Mouse (Mus musculus): ENCODE results near the gene Fam117a.
"Not testable (repeated sequence)": the region's sequence is repeated elsewhere in the genome, so short reads cannot be mapped to it uniquely, and the experiment has no call there.

Gene Fam117a

DNA sequence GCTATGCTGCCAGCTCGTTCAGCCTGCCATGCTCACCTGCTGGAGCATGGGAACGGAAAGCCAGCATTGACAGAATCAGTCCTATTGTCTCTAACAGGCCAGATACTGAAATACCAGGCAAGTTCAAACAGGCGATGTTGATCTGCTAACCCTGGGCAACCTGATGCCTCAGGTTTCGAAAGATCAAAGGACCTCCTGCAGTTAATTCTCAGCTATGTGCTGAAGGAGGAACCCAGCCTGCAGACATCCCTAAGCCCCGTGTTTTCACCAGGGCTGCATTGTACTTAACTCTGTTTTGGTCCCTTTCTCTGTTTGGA is 56.6 kb downstream of the Fam117a start:
- no peak for DNase-seq

- no peak for DNase-seq
These were observed 57.3 kb downstream of the Fam117a start for GRCm38 (mm10) chr11:95394112-95394511.

DNA sequence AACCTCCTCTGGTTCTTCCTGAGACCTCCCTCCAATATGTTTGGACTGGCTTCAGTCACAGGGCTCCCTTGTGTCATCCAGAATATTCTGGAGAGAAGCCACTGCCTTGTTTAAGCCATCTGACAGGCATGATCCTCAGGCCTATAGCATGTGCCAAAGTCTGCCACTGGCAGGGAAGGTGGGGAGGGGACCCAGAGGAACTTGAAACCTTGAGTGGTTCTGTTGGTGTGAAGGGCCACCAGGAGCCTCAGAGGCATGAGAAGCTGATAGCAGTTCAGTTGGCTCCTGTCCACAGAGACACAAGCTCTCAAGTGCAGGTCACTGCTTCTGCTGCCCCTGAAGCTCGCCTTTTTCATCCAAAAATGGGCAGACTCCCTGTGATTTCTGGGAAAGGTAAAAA is 59.7 kb downstream of the Fam117a start:
- no peak for DNase-seq

DNA sequence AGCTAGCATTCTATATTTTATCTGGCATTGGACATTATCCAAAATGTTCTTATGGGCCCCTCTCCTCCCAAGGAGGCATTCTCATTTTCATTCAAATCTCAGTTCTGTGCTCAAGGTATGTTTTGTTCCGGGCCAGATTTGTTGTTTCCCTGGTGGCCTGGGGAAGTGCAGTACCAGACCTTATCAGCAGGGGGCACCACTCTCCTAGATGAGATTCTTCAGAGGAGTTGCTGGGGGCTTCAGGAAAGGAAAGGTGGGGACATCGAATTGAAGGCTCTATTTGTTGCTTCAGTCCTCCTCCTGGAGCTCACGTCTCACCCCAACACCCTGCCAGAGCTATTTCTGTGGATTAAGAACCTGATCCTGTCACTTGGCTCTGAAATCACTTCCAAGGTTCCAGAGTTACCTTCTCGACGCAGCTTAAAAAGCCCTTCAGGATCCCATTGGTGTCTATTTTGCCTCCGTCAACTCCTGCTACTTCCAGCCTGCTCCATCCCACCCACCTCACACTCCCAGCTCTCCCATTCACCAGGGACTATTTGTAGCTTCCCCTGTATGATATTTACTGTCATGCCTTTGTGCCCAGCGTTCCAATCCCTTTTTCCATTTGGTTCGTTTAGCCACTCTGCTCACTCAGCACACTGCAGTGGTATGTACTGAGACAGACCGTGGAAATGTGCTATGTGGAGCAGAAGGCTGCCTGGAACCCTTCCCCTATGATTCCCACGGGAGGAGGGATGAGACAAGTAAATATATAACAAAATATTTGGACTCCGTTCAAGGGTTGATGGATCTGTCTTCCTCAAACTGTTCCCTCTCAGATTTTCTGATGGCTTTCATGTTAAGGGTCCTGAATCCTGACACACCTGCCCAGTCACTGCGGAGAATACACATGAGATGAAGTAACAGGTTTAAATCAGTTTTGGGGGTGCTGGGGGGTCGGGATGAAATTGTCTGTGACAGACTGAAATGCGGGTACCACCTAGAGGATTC is 61.3 kb downstream of the Fam117a start:
- peak; percentile 60 to 68 for DNase-seq

- no peak for DNase-seq
These were observed 62.8 kb downstream of the Fam117a start for GRCm38 (mm10) chr11:95399520-95400020.

GRCm38 (mm10) chr11:95401568-95401967 is 64.8 kb downstream of the Fam117a start:
- no peak for DNase-seq

DNA sequence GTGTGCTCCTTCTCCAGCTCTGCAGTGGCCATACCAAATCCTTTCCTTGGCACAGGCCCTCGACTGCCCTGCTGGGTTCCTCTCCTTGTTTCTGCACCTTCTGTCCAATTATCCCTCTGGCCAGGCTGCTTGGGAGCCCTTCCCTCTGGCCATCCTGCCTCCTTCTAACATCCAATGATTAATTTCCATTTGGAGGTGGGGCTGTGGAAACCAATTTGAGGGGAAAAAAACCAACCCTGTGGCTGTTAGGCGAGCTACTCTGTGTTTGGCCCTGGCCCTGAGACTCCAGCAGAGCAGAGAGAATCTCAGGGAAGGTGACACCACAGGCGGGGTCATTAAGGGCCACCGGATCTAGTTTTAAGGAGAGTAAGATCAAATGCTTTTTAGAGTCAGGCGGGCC is 65.4 kb downstream of the Fam117a start:
- no peak for DNase-seq

DNA sequence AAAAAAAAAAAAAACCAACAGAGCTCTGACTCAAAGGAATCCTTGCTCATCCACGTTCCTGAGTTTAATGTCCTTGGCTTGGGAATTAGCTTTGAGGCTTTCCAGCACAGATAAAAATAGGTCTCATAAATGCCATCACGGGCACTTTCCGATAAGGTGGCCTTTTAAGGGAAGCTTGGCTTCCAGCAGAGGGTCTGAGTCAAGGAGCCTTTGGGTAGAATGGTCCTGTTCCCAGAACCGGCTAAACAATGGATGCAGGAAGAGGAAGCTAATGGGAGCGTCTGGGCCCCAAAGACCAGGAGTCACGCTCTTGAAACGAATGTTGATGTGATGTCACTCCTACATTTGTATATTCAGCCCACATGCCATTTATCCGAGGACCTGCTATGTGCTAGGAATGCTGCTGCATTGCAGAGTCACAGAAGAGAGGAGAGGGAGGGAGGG is 65.9 kb downstream of the Fam117a start:
- DNase-seq = no peak

DNA sequence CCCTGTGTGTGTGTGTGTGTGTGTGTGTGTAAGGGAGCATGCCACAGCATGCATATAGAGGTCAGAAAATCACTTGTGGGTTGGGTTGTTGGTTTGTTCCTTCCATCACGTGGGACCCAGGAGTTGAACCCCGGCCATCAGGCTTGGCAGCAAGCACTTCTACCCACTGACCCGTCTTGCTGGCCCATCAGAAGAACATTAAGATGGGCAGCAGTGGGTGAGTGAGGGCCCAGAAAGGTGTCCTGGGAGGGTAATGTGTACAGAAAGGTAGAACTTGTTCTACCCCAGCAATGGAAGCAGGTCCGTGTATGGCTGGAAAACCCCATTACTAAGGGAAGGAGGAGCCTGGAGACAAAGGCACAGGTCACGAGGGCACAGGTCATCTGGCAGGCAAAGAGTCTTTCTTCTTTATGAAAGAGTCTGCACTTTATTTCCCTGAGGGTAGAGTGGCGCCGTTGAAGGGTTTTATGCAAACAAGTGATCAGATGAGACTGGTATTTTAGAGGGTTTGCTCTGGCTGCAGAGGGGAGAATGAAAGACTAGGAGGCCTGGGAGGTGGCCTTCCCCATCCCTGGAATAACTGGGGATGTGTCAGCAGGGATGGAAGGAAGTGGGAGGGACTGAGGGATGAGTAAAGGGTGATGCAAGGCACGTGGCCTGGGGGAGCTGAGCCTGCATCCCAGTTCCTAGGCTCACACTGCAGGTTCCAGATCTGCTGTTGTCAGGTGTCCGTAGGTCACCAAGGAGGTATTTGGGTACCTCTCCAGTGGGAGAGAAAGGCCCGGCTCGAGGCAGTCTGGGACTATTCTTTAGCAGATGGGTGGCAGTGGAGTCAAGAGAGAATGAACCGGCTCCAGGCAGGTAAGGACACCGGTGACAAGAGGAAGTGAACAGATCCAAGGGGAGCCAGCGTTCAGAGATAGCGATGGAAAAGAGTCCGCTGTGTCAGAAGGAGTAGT is 66.8 kb downstream of the Fam117a start:
- DNase-seq = peak in 1 of 2 experiments; percentile 37

- no peak for DNase-seq
These were observed 69.0 kb downstream of the Fam117a start for GRCm38 (mm10) chr11:95405771-95406170.

DNA sequence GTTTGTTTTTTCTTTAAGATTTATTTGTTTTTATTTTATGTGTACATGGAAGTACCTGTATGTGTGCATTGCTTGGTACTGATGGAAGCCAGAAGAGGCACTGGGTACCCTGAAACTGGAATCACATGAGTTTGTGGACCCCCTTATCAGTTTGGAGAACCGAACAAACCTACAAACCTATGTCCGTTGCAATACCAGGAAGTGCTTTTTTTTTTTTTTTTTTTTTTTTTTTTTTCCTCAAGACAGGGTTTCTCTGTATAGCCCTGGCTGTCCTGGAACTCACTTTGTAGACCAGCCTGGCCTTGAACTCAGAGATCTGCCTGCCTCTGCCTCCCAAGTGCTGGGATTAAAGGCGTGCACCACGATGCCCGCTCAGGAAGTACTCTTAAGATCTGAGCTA is 69.6 kb downstream of the Fam117a start:
- DNase-seq = not testable (repeated sequence)

DNA sequence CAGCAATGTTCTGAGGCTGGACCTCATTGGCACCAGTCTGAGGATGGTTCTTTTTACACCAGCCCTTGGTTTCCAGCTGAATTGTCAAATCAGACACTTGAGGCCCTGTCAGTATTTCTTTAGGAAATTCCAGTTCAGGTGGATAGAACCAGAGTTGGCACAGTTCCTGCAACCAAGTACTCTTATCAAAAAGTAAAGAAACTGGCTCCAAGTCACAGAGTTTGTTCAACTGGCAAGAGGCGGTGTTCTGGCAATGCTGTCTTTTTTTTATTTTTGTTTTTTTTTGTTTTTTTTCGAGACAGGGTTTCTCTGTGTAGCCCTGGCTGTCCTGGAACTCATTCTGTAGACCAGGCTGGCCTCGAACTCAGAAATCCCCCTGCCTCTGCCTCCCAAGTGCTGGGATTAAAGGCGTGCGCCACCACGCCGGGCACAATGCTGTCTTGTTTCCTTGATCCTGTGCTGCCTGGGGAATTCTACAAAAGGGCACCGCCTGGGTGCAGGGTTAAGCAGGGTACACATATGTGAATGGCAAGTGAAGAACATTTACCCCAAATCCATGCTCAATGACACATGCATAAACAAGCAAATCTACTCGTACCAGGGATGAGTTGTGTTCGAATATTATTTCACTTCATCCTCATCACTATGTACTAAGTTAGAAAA is 72.8 kb downstream of the Fam117a start:
- peak in 1 of 2 experiments; percentile 84 for DNase-seq

- no peak for DNase-seq
These were observed 74.7 kb downstream of the Fam117a start for GRCm38 (mm10) chr11:95411453-95412013.

DNA sequence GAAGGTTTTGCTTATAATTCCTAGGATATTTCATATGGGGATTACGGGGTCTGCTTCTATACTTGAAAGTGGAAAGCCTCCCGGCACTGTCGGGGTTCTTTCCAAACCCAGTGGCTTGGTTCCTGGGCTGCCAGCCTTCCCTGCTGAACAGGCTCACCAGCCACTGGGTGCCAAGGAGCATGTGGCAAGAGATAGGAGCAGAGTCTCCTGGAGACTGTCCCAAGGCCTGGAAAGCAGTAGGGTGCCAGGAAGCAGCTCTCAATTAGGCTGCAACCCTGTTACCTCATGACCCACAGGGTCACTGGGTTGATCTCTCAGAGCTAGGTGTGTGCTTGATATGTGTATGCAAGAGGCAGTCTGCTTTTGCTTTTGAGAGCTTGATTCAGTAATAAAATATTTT is 75.8 kb downstream of the Fam117a start:
- peak in 1 of 2 experiments; percentile 56 for DNase-seq

- DNase-seq = peak; percentile 93 to 95
These were observed 77.1 kb downstream of the Fam117a start, which contains the start of gene Spop for GRCm38 (mm10) chr11:95413641-95414535. Spop (plus strand) TSS chr11:95414080.

GRCm38 (mm10) chr11:95414536-95415161 is 77.8 kb downstream of the Fam117a start:
- DNase-seq = peak; percentile 96 to 98

GRCm38 (mm10) chr11:95415931-95416330 is 79.1 kb downstream of the Fam117a start:
- no peak for DNase-seq

DNA sequence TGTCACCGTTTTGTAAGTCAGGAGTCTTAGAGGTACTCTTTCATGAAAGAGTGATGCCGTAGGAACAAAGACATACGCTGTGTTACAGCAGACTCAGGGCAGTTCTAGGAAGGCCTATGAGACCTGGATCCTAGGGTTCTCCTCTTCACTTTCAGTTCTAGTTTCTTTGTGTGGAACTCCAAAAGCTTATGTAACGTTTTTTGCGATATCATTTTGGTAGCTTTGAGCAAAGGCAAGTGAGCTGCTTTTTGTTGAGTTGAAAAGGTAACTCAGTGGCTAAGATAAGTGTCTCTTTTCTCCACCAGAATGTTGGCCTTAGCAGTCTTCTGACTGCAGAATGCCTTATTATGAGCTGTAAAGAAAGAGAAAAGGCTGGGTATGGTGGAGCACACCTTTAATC is 80.5 kb downstream of the Fam117a start:
- no peak for DNase-seq

DNA sequence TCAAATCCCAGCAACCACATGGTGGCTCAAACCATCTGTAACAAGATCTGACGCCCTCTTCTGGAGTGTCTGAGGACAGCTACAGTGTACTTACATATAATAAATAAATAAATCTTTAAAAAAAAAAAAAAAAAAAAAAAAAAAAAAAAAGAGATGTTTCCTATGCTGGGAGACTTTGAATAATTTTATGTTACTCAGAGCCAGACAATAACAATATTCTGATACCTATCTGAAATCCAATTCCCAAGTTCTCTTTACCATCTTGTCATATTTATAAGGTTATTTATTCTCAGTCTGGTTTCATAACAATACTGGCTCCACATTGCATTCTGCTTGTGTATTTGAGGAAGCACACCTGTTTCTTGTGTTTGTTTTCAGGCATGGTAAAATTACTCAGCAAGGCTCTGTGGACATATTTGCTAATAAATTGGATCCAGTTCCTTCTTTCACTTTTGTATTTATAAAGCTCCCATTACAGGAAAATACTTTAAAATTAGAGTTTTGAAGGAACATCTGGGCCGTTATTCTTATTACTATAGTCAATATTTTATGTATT is 84.1 kb downstream of the Fam117a start:
- DNase-seq = no peak

GRCm38 (mm10) chr11:95423505-95423904 is 86.7 kb downstream of the Fam117a start:
- no peak for DNase-seq

All from lung, adult 18-20 months (tissue).